Comparison of ENCODE assay signal across 8 mouse cellular contexts in genomic region chr10:52417299-52417997, GRCm38 (mm10). TPM values are rescaled to one million over a fixed set of nuclear protein-coding genes. Genes with fewer than 3 reads are reported as not detected.
DNase-seq lines count a peak whose midpoint lies in the region; ATAC-seq lines count a peak whose summit lies in the region.

TSS of gene Nus1 (plus strand) at chr10:52417547.

- peak within 1 kb of the TSS; percentile 97 for H3K9ac ChIP-seq in heart, embryonic 14.5 days (ENCODE audit: low read length)
- H3K9ac ChIP-seq in liver, embryonic 13.5 days: peak within 1 kb of the TSS; percentile 94
- H3K9ac ChIP-seq in stomach, embryonic 16.5 days (ENCODE audit: low read length): peak within 1 kb of the TSS; percentile 88

- H3K4me3 ChIP-seq in brown adipose tissue, adult 24 weeks (ENCODE audit: insufficient read depth, low read depth, low read length): peak within 1 kb of the TSS; percentile 97
- H3K4me3 ChIP-seq in heart, embryonic 14.5 days (ENCODE audit: control insufficient read depth in 1 of 2, insufficient read depth in 1 of 2, low read depth in 1 of 2, low read length in 2 of 2): peak within 1 kb of the TSS; percentile 73 to 99
- peak within 1 kb of the TSS; percentile 99 for H3K4me3 ChIP-seq in liver, embryonic 13.5 days (replicated peaks)
- peak within 1 kb of the TSS; percentile 87 for H3K4me3 ChIP-seq in stomach, embryonic 16.5 days (replicated peaks; ENCODE audit: low read length)

- H3K27me3 ChIP-seq in heart, embryonic 14.5 days (ENCODE audit: control insufficient read depth, insufficient read depth, low read length): no peaks in the 10 kb centered on the region
- no peaks in the 10 kb centered on the region for H3K27me3 ChIP-seq in liver, embryonic 13.5 days
- H3K27me3 ChIP-seq in stomach, embryonic 16.5 days (ENCODE audit: control insufficient read depth, insufficient read depth, low read length): no peaks in the 10 kb centered on the region

- peaks cover 9% of the 10 kb centered on the region for H3K4me1 ChIP-seq in brown adipose tissue, adult 24 weeks (ENCODE audit: control insufficient read depth, insufficient read depth, insufficient read length, low read length)
- peaks cover 0 to 34% of the 10 kb centered on the region in 2 experiments; a peak in 2 of 4 replicates for H3K4me1 ChIP-seq in heart, embryonic 14.5 days (ENCODE audit: control insufficient read depth in 2 of 2, insufficient read depth in 2 of 2, low read length in 2 of 2)
- H3K4me1 ChIP-seq in liver, embryonic 13.5 days (replicated peaks): peaks cover 48% of the 10 kb centered on the region
- H3K4me1 ChIP-seq in stomach, embryonic 16.5 days (ENCODE audit: control insufficient read depth, insufficient read depth, low read length): peaks cover 20% of the 10 kb centered on the region

- peaks cover 3% of the 10 kb centered on the region; the same call in 1 of the 2 replicates for H3K36me3 ChIP-seq in heart, embryonic 14.5 days (ENCODE audit: control insufficient read depth, insufficient read depth, low read length)
- H3K36me3 ChIP-seq in liver, embryonic 13.5 days: 0 out of 2 replicates have a peak, but pooled peaks cover 7% of the 10 kb centered on the region
- no peaks in the 10 kb centered on the region for H3K36me3 ChIP-seq in stomach, embryonic 16.5 days (ENCODE audit: control insufficient read depth, insufficient read depth, low read length)

- DNase-seq in CD4-positive, CD25-positive, alpha-beta regulatory T cell, adult 2 months (ENCODE audit: low read depth, low spot score): peak; percentile 99
- peak; percentile 88 for DNase-seq in fibroblast of lung, adult 2 months (ENCODE audit: low read depth)
- DNase-seq in kidney, postnatal 14 days: peak; percentile 98
- peak; percentile 93 for DNase-seq in liver, embryonic 13.5 days
- DNase-seq in neural tube, embryonic 10.5 days (ENCODE audit: extremely low spot score, low spot score): peak; percentile 97

- H3K27ac ChIP-seq in brown adipose tissue, adult 24 weeks (replicated peaks; ENCODE audit: low read depth, low read length): peak within 1 kb of the TSS; percentile 93
- H3K27ac ChIP-seq in heart, embryonic 14.5 days (replicated peaks in 1 of 2; ENCODE audit: control insufficient read depth in 1 of 2, insufficient read depth in 1 of 2, low read depth in 2 of 2, low read length in 2 of 2): peak within 1 kb of the TSS; percentile 93 to 94
- peak within 1 kb of the TSS; percentile 83 for H3K27ac ChIP-seq in liver, embryonic 13.5 days
- peak within 1 kb of the TSS; percentile 90 for H3K27ac ChIP-seq in stomach, embryonic 16.5 days (ENCODE audit: low read length)

- H3K9me3 ChIP-seq in heart, embryonic 14.5 days (ENCODE audit: control insufficient read depth, low read length): no peaks in the 10 kb centered on the region
- no peaks in the 10 kb centered on the region for H3K9me3 ChIP-seq in liver, embryonic 13.5 days (replicated peaks)
- no peaks in the 10 kb centered on the region for H3K9me3 ChIP-seq in stomach, embryonic 16.5 days (replicated peaks; ENCODE audit: control insufficient read depth, low read length)

- under 1% methylated on average over 73 of the region's 79 CpGs for WGBS in heart, embryonic 14.5 days
- WGBS in liver, embryonic 13.5 days (ENCODE audit: insufficient replicate concordance): under 1% methylated on average over 69 of the region's 79 CpGs
- WGBS in stomach, embryonic 16.5 days: under 1% methylated on average over 60 of the region's 79 CpGs

- peak; percentile 99 for ATAC-seq in heart, embryonic 14.5 days (ENCODE audit: insufficient number of reproducible peaks, insufficient read depth, low FRiP score, low read depth)
- peak; percentile 97 for ATAC-seq in liver, embryonic 13.5 days (ENCODE audit: low read depth)
- ATAC-seq in stomach, embryonic 16.5 days (ENCODE audit: insufficient read depth, low FRiP score): peak; percentile 99

- peak within 1 kb of the TSS; percentile 73 for H3K4me2 ChIP-seq in heart, embryonic 14.5 days (ENCODE audit: low read length)
- H3K4me2 ChIP-seq in liver, embryonic 13.5 days: peak within 1 kb of the TSS; percentile 87
- peak within 1 kb of the TSS; percentile 80 for H3K4me2 ChIP-seq in stomach, embryonic 16.5 days (ENCODE audit: low read depth, low read length)

RNA-seq across cellular contexts. Expression of gene Nus1, which starts in this region (rescaled TPM):
- polyA plus RNA-seq in brown adipose tissue, adult 24 weeks (2012; ENCODE audit: insufficient read depth, insufficient read length, missing spikeins): 25.1 and 35.3 TPM in 2 replicates
- polyA plus RNA-seq in heart, embryonic 14.5 days (2014; fragmentation: Nextera tagmentation; extraction: Ambion mirVana): 8.7 and 10.1 TPM in 2 replicates
- polyA plus RNA-seq in liver, embryonic 13.5 days (2015; fragmentation: Nextera tagmentation; extraction: Ambion mirVana): 6.6 and 7.3 TPM in 2 replicates
- 10.3 and 12.7 TPM in 2 replicates for polyA plus RNA-seq in stomach, embryonic 16.5 days (2015; fragmentation: Nextera tagmentation; extraction: Ambion mirVana)

Comparison
In these comparisons a context has a peak if more than half of its experiments do, and no peak if none do; other contexts are left out.
1. Peak in every context shown above with its lines: DNase-seq, ATAC-seq, H3K4me3 ChIP-seq and H3K27ac ChIP-seq.